Mouse (Mus musculus): ENCODE results near the gene Grik3. TPM values are rescaled to one million over a fixed set of nuclear protein-coding genes. Genes with fewer than 3 reads are reported as not detected.

Gene Grik3
- polyA plus RNA-seq, 1 experiment from 2014 or later, result 0.01 TPM

- Histone ChIP-seq H3K27me3 (ENCODE audit: insufficient read depth, low read length) (no peaks in the 10 kb centered on the region), H3K9ac (replicated peaks) (no peak overlapping the region), H3K4me3 (ENCODE audit: low read depth, low read length) (no peak overlapping the region), H3K27ac (ENCODE audit: low read depth) (no peak overlapping the region), H3K4me2 (ENCODE audit: low read depth, low read length) (no peak overlapping the region), H3K9me3 (ENCODE audit: low read length) (no peaks in the 10 kb centered on the region), H3K4me1 (ENCODE audit: insufficient read depth) (no peaks in the 10 kb centered on the region), H3K36me3 (replicated peaks; ENCODE audit: insufficient read depth, low read length) (no peaks in the 10 kb centered on the region)
- 78% methylated on average over 9 of the region's 9 CpGs for WGBS (ENCODE audit: insufficient replicate concordance)
- ATAC-seq (no peak), DNase-seq (no peak)
- TF ChIP-seq CTCF (IDR thresholded peaks at IDR 0.05; ENCODE audit: low read depth), result no peak
- no peak for TF ChIP-seq EP300 (IDR thresholded peaks at IDR 0.05; ENCODE audit: low read depth)
Measured at GRCm38 (mm10) chr4:125553754-125554153, 63.3 kb downstream of the Grik3 start.

- Histone ChIP-seq H3K36me3 (replicated peaks; ENCODE audit: insufficient read depth, low read length) (no peaks in the 10 kb centered on the region), H3K9ac (replicated peaks) (no peak overlapping the region), H3K9me3 (ENCODE audit: low read length) (no peaks in the 10 kb centered on the region), H3K27me3 (ENCODE audit: insufficient read depth, low read length) (no peaks in the 10 kb centered on the region), H3K4me1 (ENCODE audit: insufficient read depth) (no peaks in the 10 kb centered on the region), H3K27ac (ENCODE audit: low read depth) (no peak overlapping the region), H3K4me3 (ENCODE audit: low read depth, low read length) (no peak overlapping the region), H3K4me2 (ENCODE audit: low read depth, low read length) (no peak overlapping the region)
- ATAC-seq, result no peak
- TF ChIP-seq CTCF (IDR thresholded peaks at IDR 0.05; ENCODE audit: low read depth) (no peak), EP300 (IDR thresholded peaks at IDR 0.05; ENCODE audit: low read depth) (no peak)
- WGBS (ENCODE audit: insufficient replicate concordance), result 67% methylated on average over 14 of the region's 14 CpGs
- no peak for DNase-seq
Measured at GRCm38 (mm10) chr4:125556405-125557308, 66.2 kb downstream of the Grik3 start.

DNA sequence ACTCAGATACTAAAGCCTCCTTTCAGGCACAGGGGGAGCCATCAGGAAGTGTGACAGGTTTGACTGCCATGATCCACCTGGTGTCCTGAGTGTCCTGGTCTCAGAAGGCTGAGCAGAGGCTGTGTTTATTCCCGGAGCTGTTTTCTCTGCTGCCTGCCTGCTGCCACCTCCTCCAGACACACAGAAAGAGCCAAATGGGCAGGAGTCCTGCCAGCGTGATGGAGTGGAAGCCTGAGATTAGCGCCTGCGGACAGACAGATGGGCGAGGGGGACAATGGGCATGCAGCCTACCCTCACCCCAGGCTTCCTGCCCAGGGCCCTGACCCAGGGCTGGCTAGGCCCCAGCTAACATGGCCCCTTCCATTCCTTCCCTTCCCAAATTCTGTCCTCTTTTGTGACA lies 69.1 kb downstream of the Grik3 start:
- H3K4me3 ChIP-seq (ENCODE audit: low read depth, low read length), result no peak overlapping the region
- no peaks in the 10 kb centered on the region for H3K4me1 ChIP-seq (ENCODE audit: insufficient read depth)
- DNase-seq, result no peak
- H3K4me2 ChIP-seq (ENCODE audit: low read depth, low read length), result no peak overlapping the region
- H3K27ac ChIP-seq (ENCODE audit: low read depth), result no peak overlapping the region
- WGBS (ENCODE audit: insufficient replicate concordance), result 66% methylated on average over 5 of the region's 5 CpGs
- no peak overlapping the region for H3K9ac ChIP-seq (replicated peaks)
- H3K9me3 ChIP-seq (ENCODE audit: low read length), result no peaks in the 10 kb centered on the region
- ATAC-seq, result no peak
- H3K36me3 ChIP-seq (replicated peaks; ENCODE audit: insufficient read depth, low read length), result no peaks in the 10 kb centered on the region
- no peaks in the 10 kb centered on the region for H3K27me3 ChIP-seq (ENCODE audit: insufficient read depth, low read length)
- TF ChIP-seq EP300 (IDR thresholded peaks at IDR 0.05; ENCODE audit: low read depth), result no peak
- no peak for TF ChIP-seq CTCF (IDR thresholded peaks at IDR 0.05; ENCODE audit: low read depth)

DNA sequence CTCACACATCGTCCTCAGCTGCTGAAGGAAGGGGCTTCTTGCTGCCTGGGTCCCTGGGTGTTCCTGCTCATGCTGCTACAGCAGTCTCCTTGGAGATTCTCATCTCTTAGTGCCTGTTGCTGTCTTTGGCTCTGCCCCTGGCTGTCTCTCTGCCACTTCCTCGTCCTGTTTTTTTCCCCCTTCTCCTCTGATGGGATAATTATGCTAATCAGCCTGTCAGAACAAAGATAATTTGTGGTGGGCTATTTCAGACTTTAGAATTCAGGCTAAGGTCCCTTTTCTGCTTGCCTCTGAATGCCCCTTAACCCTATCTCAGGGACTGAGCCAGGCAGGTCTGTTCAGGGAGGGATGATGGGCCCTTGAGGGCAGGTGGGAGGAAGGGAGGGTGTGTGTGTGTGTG lies 70.3 kb downstream of the Grik3 start:
- TF ChIP-seq CTCF (IDR thresholded peaks at IDR 0.05; ENCODE audit: low read depth) (no peak), EP300 (IDR thresholded peaks at IDR 0.05; ENCODE audit: low read depth) (no peak)
- ATAC-seq (no peak), DNase-seq (no peak)
- Histone ChIP-seq H3K9me3 (ENCODE audit: low read length) (no peaks in the 10 kb centered on the region), H3K9ac (replicated peaks) (no peak overlapping the region), H3K27me3 (ENCODE audit: insufficient read depth, low read length) (no peaks in the 10 kb centered on the region), H3K27ac (ENCODE audit: low read depth) (no peak overlapping the region), H3K36me3 (replicated peaks; ENCODE audit: insufficient read depth, low read length) (no peaks in the 10 kb centered on the region), H3K4me1 (ENCODE audit: insufficient read depth) (no peaks in the 10 kb centered on the region), H3K4me3 (ENCODE audit: low read depth, low read length) (no peak overlapping the region), H3K4me2 (ENCODE audit: low read depth, low read length) (no peak overlapping the region)
- WGBS (ENCODE audit: insufficient replicate concordance), result 29% methylated on average over 2 of the region's 2 CpGs

GRCm38 (mm10) chr4:125563579-125563978 lies 73.1 kb downstream of the Grik3 start:
- no peak for DNase-seq
- ATAC-seq, result no peak
- no peak overlapping the region for H3K4me3 ChIP-seq (ENCODE audit: low read depth, low read length)
- H3K4me1 ChIP-seq (ENCODE audit: insufficient read depth), result no peaks in the 10 kb centered on the region
- H3K9me3 ChIP-seq (ENCODE audit: low read length), result no peaks in the 10 kb centered on the region
- 77% methylated on average over 10 of the region's 10 CpGs for WGBS (ENCODE audit: insufficient replicate concordance)
- TF ChIP-seq CTCF (IDR thresholded peaks at IDR 0.05; ENCODE audit: low read depth), result no peak
- TF ChIP-seq EP300 (IDR thresholded peaks at IDR 0.05; ENCODE audit: low read depth), result no peak
- H3K27ac ChIP-seq (ENCODE audit: low read depth), result no peak overlapping the region
- no peaks in the 10 kb centered on the region for H3K27me3 ChIP-seq (ENCODE audit: insufficient read depth, low read length)
- no peak overlapping the region for H3K4me2 ChIP-seq (ENCODE audit: low read depth, low read length)
- no peak overlapping the region for H3K9ac ChIP-seq (replicated peaks)
- H3K36me3 ChIP-seq (replicated peaks; ENCODE audit: insufficient read depth, low read length), result no peaks in the 10 kb centered on the region

- H3K9ac ChIP-seq (replicated peaks), result no peak overlapping the region
- H3K4me3 ChIP-seq (ENCODE audit: low read depth, low read length), result no peak overlapping the region
Measured at GRCm38 (mm10) chr4:125564008-125564710, 73.7 kb downstream of the Grik3 start.

More at GRCm38 (mm10) chr4:125564008-125564710, 73.7 kb downstream of the Grik3 start:
- no peak for TF ChIP-seq CTCF (IDR thresholded peaks at IDR 0.05; ENCODE audit: low read depth)
- TF ChIP-seq EP300 (IDR thresholded peaks at IDR 0.05; ENCODE audit: low read depth), result no peak
- Histone ChIP-seq H3K9me3 (ENCODE audit: low read length) (no peaks in the 10 kb centered on the region), H3K27me3 (ENCODE audit: insufficient read depth, low read length) (no peaks in the 10 kb centered on the region), H3K4me2 (ENCODE audit: low read depth, low read length) (no peak overlapping the region), H3K36me3 (replicated peaks; ENCODE audit: insufficient read depth, low read length) (no peaks in the 10 kb centered on the region), H3K4me1 (ENCODE audit: insufficient read depth) (no peaks in the 10 kb centered on the region), H3K27ac (ENCODE audit: low read depth) (no peak overlapping the region)
- DNase-seq (no peak), ATAC-seq (no peak)
- 58% methylated on average over 17 of the region's 17 CpGs for WGBS (ENCODE audit: insufficient replicate concordance)
